12 mouse cellular contexts compared by ENCODE assay signal in genomic region chr6:51036553-51036952, GRCm38 (mm10).
DNase-seq lines count a peak whose midpoint lies in the region; ATAC-seq and TF ChIP-seq lines count a peak whose summit lies in the region.
"Had no signal": no experiment of that assay in that cellular context is flagged by ENCODE, and none has a peak within 500 bp of the region (broad histone marks: within the 10 kb centered on the region; RNA-seq: fewer than 3 reads in every experiment).

No protein-coding gene starts in this region.

- peaks cover 4% of the 10 kb centered on the region; the same call in 1 of the 2 replicates for H3K27me3 ChIP-seq in kidney, embryonic 15.5 days
- H3K27me3 ChIP-seq in thymus, adult 2 months (ENCODE audit: control insufficient read depth, insufficient read depth, low read length), result no peaks in the 10 kb centered on the region
- H3K27me3 ChIP-seq: hindbrain, embryonic 15.5 days had no signal

- 15% methylated on average over 1 of the region's 1 CpGs for WGBS in lung, adult 2 months
- WGBS in kidney, embryonic 15.5 days, result 40% methylated on average over 1 of the region's 1 CpGs
- 74% methylated on average over 1 of the region's 1 CpGs for WGBS in thymus, adult 2 months

- no peaks in the 10 kb centered on the region for H3K9me3 ChIP-seq in kidney, embryonic 15.5 days (replicated peaks)
- H3K9me3 ChIP-seq: hindbrain, embryonic 15.5 days had no signal

- H3K4me1 ChIP-seq in lung, adult 2 months (ENCODE audit: control insufficient read depth, insufficient read depth, low read length), result peaks cover 10% of the 10 kb centered on the region
- peaks cover 37% of the 10 kb centered on the region for H3K4me1 ChIP-seq in kidney, embryonic 15.5 days
- H3K4me1 ChIP-seq in thymus, adult 2 months (replicated peaks; ENCODE audit: control insufficient read depth, insufficient read depth, low read length), result no peaks in the 10 kb centered on the region
- H3K4me1 ChIP-seq: hindbrain, embryonic 15.5 days had no signal

- TF ChIP-seq CTCF in lung, adult 2 months (IDR thresholded peaks at IDR 0.05; ENCODE audit: insufficient read depth, low read length), result no peak
- no peak for TF ChIP-seq CTCF in thymus, adult 2 months (IDR thresholded peaks at IDR 0.05; ENCODE audit: borderline replicate concordance, control insufficient read depth, extremely low read depth, insufficient read depth, low read length, poor library complexity)

- H3K27ac ChIP-seq in kidney, embryonic 15.5 days, result peak overlapping the region; percentile 70; the same call in 1 of the 2 replicates
- H3K27ac ChIP-seq in thymus, adult 2 months (ENCODE audit: control insufficient read depth, insufficient read depth, low read length), result no peak overlapping the region
- H3K27ac ChIP-seq: hindbrain, embryonic 15.5 days had no signal

- ATAC-seq in kidney, embryonic 15.5 days (replicated peaks; ENCODE audit: low FRiP score), result no peak
- ATAC-seq: forebrain, embryonic 16.5 days had no signal

- no peak for TF ChIP-seq POLR2A in lung, adult 2 months (IDR thresholded peaks at IDR 0.05; ENCODE audit: borderline replicate concordance, extremely low read depth, low read depth, low read length)
- TF ChIP-seq POLR2A in thymus, adult 2 months (IDR thresholded peaks at IDR 0.05; ENCODE audit: control insufficient read depth, extremely low read depth, insufficient read depth, low read length, poor library complexity), result no peak

- no peak overlapping the region for H3K9ac ChIP-seq in kidney, embryonic 15.5 days
- H3K9ac ChIP-seq: hindbrain, embryonic 15.5 days had no signal

- H3K36me3 ChIP-seq in kidney, embryonic 15.5 days, result no peaks in the 10 kb centered on the region
- no peaks in the 10 kb centered on the region for H3K36me3 ChIP-seq in thymus, adult 2 months (ENCODE audit: control insufficient read depth, insufficient read depth, low read length)
- H3K36me3 ChIP-seq: hindbrain, embryonic 15.5 days had no signal

- H3K4me2 ChIP-seq in kidney, embryonic 15.5 days, result no peak overlapping the region
- H3K4me2 ChIP-seq: hindbrain, embryonic 15.5 days had no signal

- DNase-seq in lung, adult 18-20 months, result peak; percentile 20 to 60
- no peak for DNase-seq in lung, adult 2 months
- DNase-seq in heart, adult 9 months (ENCODE audit: low spot score in 2 of 2), result peak; percentile 67 to 73
- peak; percentile 61 for DNase-seq in skeletal muscle tissue, adult 2 months (ENCODE audit: low read depth, low spot score)
- DNase-seq in frontal cortex, postnatal 14 days (ENCODE audit: low spot score in 2 of 2), result no peak
- DNase-seq in adrenal gland, postnatal 14 days, result no peak
- DNase-seq in thymus, adult 2 months, result no peak
- DNase-seq: adrenal gland, postnatal 25 days; spleen, adult 18-20 months had no signal

- no peak overlapping the region for H3K4me3 ChIP-seq in lung, adult 2 months (replicated peaks; ENCODE audit: extremely low read depth, low read depth, low read length)
- no peak overlapping the region for H3K4me3 ChIP-seq in kidney, embryonic 15.5 days (replicated peaks)
- no peak overlapping the region for H3K4me3 ChIP-seq in thymus, adult 2 months (ENCODE audit: control insufficient read depth, insufficient read depth, low read length)
- H3K4me3 ChIP-seq: hindbrain, embryonic 15.5 days had no signal

Comparison
In these comparisons a context has a peak if more than half of its experiments do, and no peak if none do; other contexts are left out.
1. DNase-seq: peak in lung, adult 18-20 months (2 of 2), heart, adult 9 months (2 of 2) and skeletal muscle tissue, adult 2 months (single experiment); none in lung, adult 2 months (single experiment), frontal cortex, postnatal 14 days (0 of 2), adrenal gland, postnatal 14 days (single experiment) and thymus, adult 2 months (single experiment).